In the genomic region with DNA sequence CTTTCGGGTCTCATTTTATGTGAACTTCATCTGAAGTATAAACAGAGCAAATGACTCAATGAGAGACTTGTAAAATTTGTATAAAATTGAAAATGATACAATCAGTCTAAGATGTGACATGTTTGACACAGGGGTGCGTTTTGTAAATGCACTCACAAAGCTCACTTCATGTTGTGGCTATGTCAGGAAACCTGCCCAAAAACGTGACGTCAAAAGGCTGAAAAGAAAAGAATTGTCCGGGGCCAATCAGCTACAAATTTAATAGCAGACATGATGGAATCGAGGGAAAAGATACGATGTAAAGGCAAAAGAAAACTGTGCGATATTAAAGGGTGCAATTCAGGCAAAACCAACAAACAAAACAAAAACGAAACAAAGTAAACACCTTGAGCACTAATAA, we compare ENCODE assay signal across 33 mouse cellular contexts.
"Had no signal": no experiment of that assay in that cellular context is flagged by ENCODE, and none has a peak within 500 bp of the region (broad histone marks: within the 10 kb centered on the region; RNA-seq: fewer than 3 reads in every experiment).

No protein-coding gene starts in this region.

- H3K27me3 ChIP-seq: heart, embryonic 12.5 days; heart, embryonic 13.5 days; heart, embryonic 15.5 days; hindbrain, embryonic 12.5 days; hindbrain, embryonic 13.5 days; hindbrain, embryonic 15.5 days; intestine, embryonic 15.5 days; kidney, embryonic 15.5 days had no signal

- DNase-seq: heart, postnatal 10 days; heart, postnatal 14 days; heart, postnatal 4 days; kidney, adult 11 months; kidney, adult 18-20 months; kidney, adult 2 months; kidney, adult 8-10 months; kidney, adult 9 months; kidney, postnatal 10 days; kidney, postnatal 14 days; kidney, postnatal 25 days; kidney, postnatal 36 days; layer of hippocampus, adult 9-11 months; layer of hippocampus, postnatal 36 days had no signal

- H3K4me1 ChIP-seq: heart, embryonic 10.5 days; heart, embryonic 12.5 days; heart, embryonic 13.5 days; heart, embryonic 15.5 days; hindbrain, embryonic 12.5 days; hindbrain, embryonic 13.5 days; hindbrain, embryonic 15.5 days; intestine, embryonic 15.5 days; kidney, embryonic 15.5 days had no signal

- H3K9ac ChIP-seq: heart, embryonic 12.5 days; heart, embryonic 13.5 days; heart, embryonic 15.5 days; hindbrain, embryonic 12.5 days; hindbrain, embryonic 13.5 days; hindbrain, embryonic 14.5 days; hindbrain, embryonic 15.5 days; intestine, embryonic 15.5 days; kidney, embryonic 15.5 days had no signal

- H3K4me2 ChIP-seq: heart, embryonic 11.5 days; heart, embryonic 12.5 days; heart, embryonic 13.5 days; heart, embryonic 15.5 days; hindbrain, embryonic 12.5 days; hindbrain, embryonic 13.5 days; hindbrain, embryonic 14.5 days; hindbrain, embryonic 15.5 days; intestine, embryonic 15.5 days; kidney, embryonic 15.5 days had no signal

- H3K4me3 ChIP-seq: heart, embryonic 10.5 days; heart, embryonic 12.5 days; heart, embryonic 13.5 days; heart, embryonic 15.5 days; hindbrain, embryonic 10.5 days; hindbrain, embryonic 12.5 days; hindbrain, embryonic 13.5 days; hindbrain, embryonic 15.5 days; intestine, embryonic 15.5 days; kidney, embryonic 15.5 days; layer of hippocampus, adult 2 months had no signal

- H3K36me3 ChIP-seq: heart, embryonic 10.5 days; heart, embryonic 12.5 days; heart, embryonic 13.5 days; heart, embryonic 15.5 days; hindbrain, embryonic 10.5 days; hindbrain, embryonic 12.5 days; hindbrain, embryonic 13.5 days; hindbrain, embryonic 15.5 days; intestine, embryonic 15.5 days; kidney, embryonic 15.5 days had no signal

- H3K27ac ChIP-seq: heart, embryonic 10.5 days; heart, embryonic 13.5 days; heart, embryonic 15.5 days; hindbrain, embryonic 10.5 days; hindbrain, embryonic 12.5 days; hindbrain, embryonic 13.5 days; hindbrain, embryonic 14.5 days; hindbrain, embryonic 15.5 days; hindbrain, postnatal 0 days; intestine, embryonic 15.5 days; kidney, embryonic 15.5 days; kidney, postnatal 0 days; layer of hippocampus, adult 2 months had no signal

- H3K9me3 ChIP-seq: heart, embryonic 10.5 days; heart, embryonic 12.5 days; heart, embryonic 13.5 days; heart, embryonic 15.5 days; hindbrain, embryonic 10.5 days; hindbrain, embryonic 12.5 days; hindbrain, embryonic 13.5 days; hindbrain, embryonic 15.5 days; intestine, embryonic 15.5 days; kidney, embryonic 15.5 days had no signal

- ATAC-seq: hindbrain, embryonic 16.5 days; hindbrain, postnatal 0 days; inflammation-experienced regulatory T-cells, adult 6 months; intestine, embryonic 15.5 days; intestine, embryonic 16.5 days; intestine, postnatal 0 days had no signal
